Mouse (Mus musculus): ENCODE measurements around the gene Tiam1.

- TF ChIP-seq CTCF (IDR thresholded peaks at IDR 0.05; ENCODE audit: low read depth) (no peak), EP300 (optimal IDR thresholded peaks at IDR 0.05) (no peak)
Measured at GRCm38 (mm10) chr16:89973814-89974712, 169.5 kb downstream of the Tiam1 start.

All from stomach, postnatal 0 days (tissue).